Mouse (Mus musculus): ENCODE data around the gene Cops7b. TPM values are rescaled to one million over a fixed set of nuclear protein-coding genes. Genes with fewer than 3 reads are reported as not detected.

Cops7b gene
- total RNA-seq, 1 experiment from 2014 or later, result 10.0 TPM

- ATAC-seq (replicated peaks in 1 of 2; ENCODE audit: insufficient read depth in 1 of 2, low FRiP score in 2 of 2, low TSS enrichment in 1 of 2, low read depth in 1 of 2, poor library complexity in 2 of 2, severe bottlenecking in 2 of 2), result no peak
These were observed 51.4 kb downstream of the Cops7b start for GRCm38 (mm10) chr1:86633840-86634750.

GRCm38 (mm10) chr1:86634751-86635359 lies 52.2 kb downstream of the Cops7b start:
- no peak for ATAC-seq (replicated peaks in 1 of 2; ENCODE audit: insufficient read depth in 1 of 2, low FRiP score in 2 of 2, low TSS enrichment in 1 of 2, low read depth in 1 of 2, poor library complexity in 2 of 2, severe bottlenecking in 2 of 2)

GRCm38 (mm10) chr1:86643101-86643809 lies 60.6 kb downstream of the Cops7b start:
- peak; percentile 99 for ATAC-seq (replicated peaks in 1 of 2; ENCODE audit: insufficient read depth in 1 of 2, low FRiP score in 2 of 2, low TSS enrichment in 1 of 2, low read depth in 1 of 2, poor library complexity in 2 of 2, severe bottlenecking in 2 of 2)

GRCm38 (mm10) chr1:86647517-86647916 lies 64.8 kb downstream of the Cops7b start:
- no peak for ATAC-seq (replicated peaks in 1 of 2; ENCODE audit: insufficient read depth in 1 of 2, low FRiP score in 2 of 2, low TSS enrichment in 1 of 2, low read depth in 1 of 2, poor library complexity in 2 of 2, severe bottlenecking in 2 of 2)

GRCm38 (mm10) chr1:86650272-86650671 lies 67.6 kb downstream of the Cops7b start:
- peak in 1 of 2 experiments; percentile 42; a peak in 1 of 4 replicates for ATAC-seq (replicated peaks in 1 of 2; ENCODE audit: insufficient read depth in 1 of 2, low FRiP score in 2 of 2, low TSS enrichment in 1 of 2, low read depth in 1 of 2, poor library complexity in 2 of 2, severe bottlenecking in 2 of 2)

GRCm38 (mm10) chr1:86652675-86653074 lies 70.0 kb downstream of the Cops7b start:
- ATAC-seq (replicated peaks in 1 of 2; ENCODE audit: insufficient read depth in 1 of 2, low FRiP score in 2 of 2, low TSS enrichment in 1 of 2, low read depth in 1 of 2, poor library complexity in 2 of 2, severe bottlenecking in 2 of 2), result no peak

GRCm38 (mm10) chr1:86657071-86657470 lies 74.4 kb downstream of the Cops7b start:
- ATAC-seq (replicated peaks in 1 of 2; ENCODE audit: insufficient read depth in 1 of 2, low FRiP score in 2 of 2, low TSS enrichment in 1 of 2, low read depth in 1 of 2, poor library complexity in 2 of 2, severe bottlenecking in 2 of 2), result no peak

Other genes starting within 250 kb of the Cops7b start
- gene Ncl, start 223.5 kb upstream of the Cops7b start, total RNA-seq (2017), result 725 and 1,004 TPM in 2 replicates
- not detected in 2 replicates for gene Nmur1, start 156.7 kb upstream of the Cops7b start, total RNA-seq (2017)
- not detected in 2 replicates for gene Tex44, start 156.6 kb upstream of the Cops7b start, total RNA-seq (2017)
- 5,153 and 6,011 TPM in 2 replicates for gene Ptma, start 56.2 kb upstream of the Cops7b start, total RNA-seq (2017)
- gene Pde6d, start 275 bp upstream of the Cops7b start, total RNA-seq (2017), result 11.5 and 11.8 TPM in 2 replicates
- gene Nppc, start 87.7 kb downstream of the Cops7b start, total RNA-seq (2017), result not detected in 2 replicates
- gene Dis3l2, start 120.9 kb downstream of the Cops7b start, total RNA-seq (2017), result 34.6 and 42.1 TPM in 2 replicates

Measured in hematopoietic stem cell, adult 5-6 weeks (primary cell).